ENCODE assay signal across 14 mouse cellular contexts in genomic region chr17:71995539-71995938, GRCm38 (mm10).
"Had no signal": no experiment of that assay in that cellular context is flagged by ENCODE, and none has a peak within 500 bp of the region (broad histone marks: within the 10 kb centered on the region; RNA-seq: fewer than 3 reads in every experiment).

No protein-coding gene starts in this region.

- H3K27me3 ChIP-seq: liver, embryonic 13.5 days; neural tube, embryonic 13.5 days; stomach, embryonic 15.5 days had no signal

- DNase-seq: layer of hippocampus, adult 9-11 months; liver, embryonic 13.5 days; lung, adult 2 months; lung, postnatal 14 days; lung, postnatal 4 days; retina, postnatal 1 day; thymus, postnatal 25 days had no signal

- H3K36me3 ChIP-seq: liver, embryonic 13.5 days; midbrain, embryonic 13.5 days; neural tube, embryonic 13.5 days; stomach, embryonic 15.5 days had no signal

- H3K4me3 ChIP-seq: layer of hippocampus, adult 2 months; liver, embryonic 13.5 days; midbrain, embryonic 13.5 days; myocyte; neural tube, embryonic 13.5 days; stomach, embryonic 15.5 days had no signal

- H3K9ac ChIP-seq: liver, embryonic 13.5 days; midbrain, embryonic 13.5 days; neural tube, embryonic 13.5 days; stomach, embryonic 15.5 days had no signal

- H3K4me2 ChIP-seq: liver, embryonic 13.5 days; midbrain, embryonic 13.5 days; neural tube, embryonic 13.5 days; stomach, embryonic 15.5 days had no signal

- ATAC-seq: intestine, postnatal 0 days; midbrain, embryonic 13.5 days; midbrain, embryonic 16.5 days had no signal

- H3K27ac ChIP-seq: layer of hippocampus, adult 2 months; liver, embryonic 13.5 days; midbrain, embryonic 13.5 days; neural tube, embryonic 13.5 days; stomach, embryonic 15.5 days had no signal

- H3K4me1 ChIP-seq: liver, embryonic 13.5 days; midbrain, embryonic 13.5 days; stomach, embryonic 15.5 days had no signal

- H3K9me3 ChIP-seq: liver, embryonic 13.5 days; midbrain, embryonic 13.5 days; neural tube, embryonic 13.5 days; stomach, embryonic 15.5 days had no signal
